Mouse (Mus musculus) liver, embryonic 12.5 days (tissue): ENCODE results near the gene Ccdc163. TPM values are rescaled to one million over a fixed set of nuclear protein-coding genes. Genes with fewer than 3 reads are reported as not detected.

Source experiments
- ATAC-seq: fragments of 200-750 bp; cut with Nextera tagmentation; 2 replicates; pipeline ENCODE4 v1.8.0; 2017; ENCODE audit warnings: moderate number of reproducible peaks, mild to moderate bottlenecking, moderate library complexity
- H3K27ac ChIP-seq: fragments of 300-500 bp; sonication (generic); 2 replicates; pipeline ENCODE4 v1.5.1; 2016; ENCODE audit warnings: mild to moderate bottlenecking
- H3K27me3 ChIP-seq: fragments of 300-500 bp; sonication (generic); replicated peaks from 2 replicates; pipeline ENCODE4 v1.6.1; 2016; ENCODE audit warnings: mild to moderate bottlenecking, moderate library complexity
- H3K36me3 ChIP-seq: fragments of 300-500 bp; sonication (generic); 2 replicates; pipeline ENCODE4 v1.6.1; 2016; ENCODE audit warnings: mild to moderate bottlenecking, moderate library complexity
- H3K4me1 ChIP-seq: fragments of 300-500 bp; sonication (generic); 2 replicates; pipeline ENCODE4 v1.6.1; 2016
- H3K4me2 ChIP-seq: fragments of 300-500 bp; sonication (generic); 2 replicates; pipeline ENCODE4 v1.6.1; 2016; ENCODE audit warnings: mild to moderate bottlenecking, moderate library complexity
- H3K4me3 ChIP-seq: fragments of 300-500 bp; sonication (generic); 2 replicates; pipeline ENCODE4 v1.5.1; 2016; ENCODE audit warnings: mild to moderate bottlenecking, moderate library complexity
- H3K9ac ChIP-seq: fragments of 300-500 bp; sonication (generic); 2 replicates; pipeline ENCODE4 v1.6.1; 2016; ENCODE audit warnings: mild to moderate bottlenecking, moderate library complexity
- H3K9me3 ChIP-seq: fragments of 300-500 bp; sonication (generic); replicated peaks from 2 replicates; pipeline ENCODE4 v1.6.1; 2016; ENCODE audit warnings: mild to moderate bottlenecking, moderate library complexity
- WGBS: fragments of 180-500 bp; shearing (Covaris S2); methylation state at CpG from one replicate; pipeline ENCODE4 v1.1.7; 2016; ENCODE audit not compliant: insufficient replicate concordance; 5-methylcytosine and 5-hydroxymethylcytosine counted together
- polyA plus RNA-seq: library from polyadenylated mRNA; unstranded; fragments of >200 nt; fragmentation: Nextera tagmentation; extraction: Ambion mirVana; gene quantifications from 2 replicates; pipeline ENCODE4 v1.2.1, GENCODE M21; 2016

Ccdc163 gene
- polyA plus RNA-seq, 1 experiment from 2014 or later: 17.5 TPM

- WGBS: 5% methylated on average over 9 of the region's 9 CpGs
- H3K4me1 ChIP-seq: peaks cover 33% of the 10 kb centered on the region
- peak overlapping the region; percentile 87 for H3K4me2 ChIP-seq
- H3K27ac ChIP-seq: peak overlapping the region; percentile 69
- ATAC-seq: peak; percentile 2
- peaks cover 17% of the 10 kb centered on the region for H3K36me3 ChIP-seq
- peak overlapping the region; percentile 69 for H3K4me3 ChIP-seq
- no peaks in the 10 kb centered on the region for H3K9me3 ChIP-seq
- H3K27me3 ChIP-seq: no peaks in the 10 kb centered on the region
- H3K9ac ChIP-seq: peak overlapping the region; percentile 74
Observed at GRCm38 (mm10) chr4:116708791-116709390, 582 bp downstream of the Ccdc163 start.

- Histone ChIP-seq H3K9me3 (no peaks in the 10 kb centered on the region), H3K9ac (no peak overlapping the region), H3K4me1 (peaks cover 33% of the 10 kb centered on the region), H3K36me3 (peaks cover 20% of the 10 kb centered on the region), H3K4me3 (no peak overlapping the region), H3K27me3 (no peaks in the 10 kb centered on the region), H3K27ac (no peak overlapping the region), H3K4me2 (0 out of 2 replicates have a peak overlapping the region, but pooled peaks have one; percentile 87)
- 81% methylated on average over 2 of the region's 2 CpGs for WGBS
- no peak for ATAC-seq
Observed at GRCm38 (mm10) chr4:116710154-116710553, 1.8 kb downstream of the Ccdc163 start.

- Histone ChIP-seq H3K4me2 (no peak overlapping the region), H3K9me3 (no peaks in the 10 kb centered on the region), H3K9ac (no peak overlapping the region), H3K27ac (no peak overlapping the region), H3K4me1 (peaks cover 24% of the 10 kb centered on the region), H3K36me3 (peaks cover 33% of the 10 kb centered on the region), H3K27me3 (no peaks in the 10 kb centered on the region), H3K4me3 (no peak overlapping the region)
- no peak for ATAC-seq
- 84% methylated on average over 1 of the region's 1 CpGs for WGBS
Observed at GRCm38 (mm10) chr4:116712536-116712935, 4.2 kb downstream of the Ccdc163 start.

- Histone ChIP-seq H3K27me3 (no peaks in the 10 kb centered on the region), H3K27ac (no peak overlapping the region), H3K36me3 (peaks cover 20% of the 10 kb centered on the region), H3K9me3 (no peaks in the 10 kb centered on the region), H3K9ac (no peak overlapping the region), H3K4me2 (no peak overlapping the region), H3K4me1 (peaks cover 21% of the 10 kb centered on the region), H3K4me3 (no peak overlapping the region)
- ATAC-seq: no peak
- 15% methylated on average over 3 of the region's 3 CpGs for WGBS
Observed at GRCm38 (mm10) chr4:116719396-116719795, 11.1 kb downstream of the Ccdc163 start.

GRCm38 (mm10) chr4:116720343-116721097 is 12.2 kb downstream of the Ccdc163 start, which contains the start of gene Tesk2:
Gene Tesk2 (plus strand): TSS chr4:116720948.
- Histone ChIP-seq H3K4me2 (peak within 1 kb of the TSS; percentile 97), H3K9ac (peak within 1 kb of the TSS; percentile 83), H3K36me3 (peaks cover 10% of the 10 kb centered on the region), H3K4me1 (peaks cover 21% of the 10 kb centered on the region), H3K27ac (peak within 1 kb of the TSS; percentile 73), H3K4me3 (peak within 1 kb of the TSS; percentile 77), H3K9me3 (no peaks in the 10 kb centered on the region), H3K27me3 (no peaks in the 10 kb centered on the region)
- under 1% methylated on average over 34 of the region's 34 CpGs for WGBS
- peak; percentile 95 for ATAC-seq

- Histone ChIP-seq H3K27me3 (no peaks in the 10 kb centered on the region), H3K9me3 (no peaks in the 10 kb centered on the region), H3K4me3 (peak overlapping the region; percentile 77), H3K27ac (peak overlapping the region; percentile 73), H3K4me2 (peak overlapping the region; percentile 97), H3K36me3 (peaks cover 4% of the 10 kb centered on the region), H3K4me1 (peaks cover 21% of the 10 kb centered on the region), H3K9ac (peak overlapping the region; percentile 83)
- 2% methylated on average over 29 of the region's 29 CpGs for WGBS
- peak; percentile 58; the same call in 1 of the 2 replicates for ATAC-seq
Observed at GRCm38 (mm10) chr4:116721098-116721628, 12.9 kb downstream of the Ccdc163 start.

- Histone ChIP-seq H3K4me3 (no peak overlapping the region), H3K4me2 (peak overlapping the region; percentile 1; the same call in 1 of the 2 replicates), H3K36me3 (no peaks in the 10 kb centered on the region), H3K4me1 (peaks cover 21% of the 10 kb centered on the region), H3K9me3 (no peaks in the 10 kb centered on the region), H3K9ac (no peak overlapping the region), H3K27me3 (no peaks in the 10 kb centered on the region), H3K27ac (no peak overlapping the region)
- 42% methylated on average over 7 of the region's 7 CpGs for WGBS
- no peak for ATAC-seq
Observed at GRCm38 (mm10) chr4:116722230-116722629, 13.9 kb downstream of the Ccdc163 start.

GRCm38 (mm10) chr4:116725444-116725843 is 17.1 kb downstream of the Ccdc163 start:
- no peak for ATAC-seq
- H3K27me3 ChIP-seq: no peaks in the 10 kb centered on the region
- H3K27ac ChIP-seq: no peak overlapping the region
- H3K36me3 ChIP-seq: no peaks in the 10 kb centered on the region
- H3K4me1 ChIP-seq: peaks cover 17% of the 10 kb centered on the region; the same call in 1 of the 2 replicates
- WGBS: 67% methylated on average over 5 of the region's 5 CpGs
- no peak overlapping the region for H3K9ac ChIP-seq
- H3K4me3 ChIP-seq: no peak overlapping the region
- H3K9me3 ChIP-seq: no peaks in the 10 kb centered on the region
- H3K4me2 ChIP-seq: no peak overlapping the region

GRCm38 (mm10) chr4:116727401-116727800 is 19.1 kb downstream of the Ccdc163 start:
- H3K36me3 ChIP-seq: no peaks in the 10 kb centered on the region
- H3K27ac ChIP-seq: no peak overlapping the region

GRCm38 (mm10) chr4:116729532-116729931 is 21.2 kb downstream of the Ccdc163 start:
- H3K27me3 ChIP-seq: no peaks in the 10 kb centered on the region
- no peaks in the 10 kb centered on the region for H3K9me3 ChIP-seq
- H3K36me3 ChIP-seq: no peaks in the 10 kb centered on the region
- WGBS: 75% methylated on average over 3 of the region's 3 CpGs
- no peak overlapping the region for H3K4me2 ChIP-seq
- no peak overlapping the region for H3K4me3 ChIP-seq
- ATAC-seq: no peak
- H3K9ac ChIP-seq: no peak overlapping the region
- H3K4me1 ChIP-seq: 0 out of 2 replicates have a peak, but pooled peaks cover 4% of the 10 kb centered on the region
- H3K27ac ChIP-seq: no peak overlapping the region

More at GRCm38 (mm10) chr4:116727401-116727800, 19.1 kb downstream of the Ccdc163 start:
- H3K4me2 ChIP-seq: no peak overlapping the region
- no peak overlapping the region for H3K9ac ChIP-seq
- 62% methylated on average over 3 of the region's 3 CpGs for WGBS
- H3K4me1 ChIP-seq: 0 out of 2 replicates have a peak, but pooled peaks cover 4% of the 10 kb centered on the region
- no peak for ATAC-seq
- no peak overlapping the region for H3K4me3 ChIP-seq
- no peaks in the 10 kb centered on the region for H3K27me3 ChIP-seq
- no peaks in the 10 kb centered on the region for H3K9me3 ChIP-seq

- ATAC-seq: no peak
- Histone ChIP-seq H3K9ac (no peak overlapping the region), H3K4me2 (no peak overlapping the region), H3K4me3 (no peak overlapping the region), H3K9me3 (no peaks in the 10 kb centered on the region), H3K36me3 (no peaks in the 10 kb centered on the region), H3K27ac (no peak overlapping the region), H3K27me3 (no peaks in the 10 kb centered on the region), H3K4me1 (0 out of 2 replicates have a peak, but pooled peaks cover 4% of the 10 kb centered on the region)
- 57% methylated on average over 9 of the region's 9 CpGs for WGBS
Observed at GRCm38 (mm10) chr4:116731077-116731476, 22.8 kb downstream of the Ccdc163 start.

GRCm38 (mm10) chr4:116732355-116732754 is 24.0 kb downstream of the Ccdc163 start:
- no peaks in the 10 kb centered on the region for H3K27me3 ChIP-seq
- no peak overlapping the region for H3K27ac ChIP-seq
- no peak for ATAC-seq
- no peak overlapping the region for H3K4me2 ChIP-seq
- H3K4me1 ChIP-seq: 0 out of 2 replicates have a peak, but pooled peaks cover 4% of the 10 kb centered on the region
- H3K9me3 ChIP-seq: no peaks in the 10 kb centered on the region
- no peak overlapping the region for H3K4me3 ChIP-seq
- H3K9ac ChIP-seq: no peak overlapping the region
- no peaks in the 10 kb centered on the region for H3K36me3 ChIP-seq
- 75% methylated on average over 5 of the region's 5 CpGs for WGBS
